Mouse (Mus musculus) myocyte (in vitro differentiated cells): ENCODE results near the gene Pde4d. TPM values are rescaled to one million over a fixed set of nuclear protein-coding genes. Genes with fewer than 3 reads are reported as not detected.

Experiments used
- H3K27me3 ChIP-seq: one replicate; pipeline ENCODE4 v1.6.1; 2011; ENCODE audit not compliant: control insufficient read depth, insufficient read depth, insufficient read length
- H3K36me3 ChIP-seq: one replicate; pipeline ENCODE4 v1.6.1; 2011; ENCODE audit not compliant: control insufficient read depth, insufficient read depth
- H3K4me2 ChIP-seq: one replicate; pipeline ENCODE4 v1.6.1; 2011; ENCODE audit warnings: low read depth, control low read depth
- H3K4me3 ChIP-seq: one replicate; pipeline ENCODE4 v1.5.1; 2011; ENCODE audit warnings: mild to moderate bottlenecking, control low read depth, moderate library complexity
- H3K79me2 ChIP-seq: one replicate; pipeline ENCODE4 v1.6.1; 2011; ENCODE audit not compliant: control insufficient read depth, insufficient read depth
- H3ac ChIP-seq: one replicate; pipeline ENCODE4 v1.6.1; 2011; ENCODE audit not compliant: control insufficient read depth, insufficient read length
- CEBPB ChIP-seq: IDR thresholded peaks from 2 replicates; pipeline ENCODE4 v1.6.1; 2011; ENCODE audit warnings: mild to moderate bottlenecking, moderate library complexity; ENCODE audit not compliant: poor library complexity, insufficient read depth, severe bottlenecking
- E2F4 ChIP-seq: IDR thresholded peaks from one replicate; pipeline ENCODE4 v1.6.1; 2011; ENCODE audit warnings: mild to moderate bottlenecking, control low read depth, moderate library complexity; ENCODE audit not compliant: insufficient read depth
- MAX ChIP-seq: IDR thresholded peaks from one replicate; pipeline ENCODE4 v1.6.1; 2011; ENCODE audit warnings: low read depth, mild to moderate bottlenecking, control low read depth
- MYOD1 ChIP-seq, 3 experiments: IDR thresholded peaks; one replicate each; pipeline ENCODE4 v1.6.1; 2011; ENCODE audit warnings: control low read depth in 2 of 3, low read depth in 2 of 3, mild to moderate bottlenecking in 2 of 3, moderate library complexity in 1 of 3; ENCODE audit not compliant: insufficient read length in 2 of 3, control insufficient read depth in 1 of 3
- MYOG ChIP-seq, 3 experiments: IDR thresholded peaks; one replicate each; pipeline ENCODE4 v1.6.1; 2011; ENCODE audit warnings: control low read depth in 2 of 3, low read depth in 2 of 3, mild to moderate bottlenecking in 2 of 3; ENCODE audit not compliant: insufficient read length in 2 of 3, control insufficient read depth in 1 of 3, insufficient read depth in 1 of 3
- POLR2A ChIP-seq: IDR thresholded peaks from one replicate; pipeline ENCODE4 v1.6.1; 2011; ENCODE audit warnings: low read depth, mild to moderate bottlenecking, control low read depth, moderate library complexity; ENCODE audit not compliant: insufficient read length
- POLR2AphosphoS2 ChIP-seq: IDR thresholded peaks from one replicate; pipeline ENCODE4 v1.6.1; 2011; ENCODE audit warnings: low read depth, control low read depth; ENCODE audit not compliant: insufficient read length
- REST ChIP-seq: IDR thresholded peaks from one replicate; pipeline ENCODE4 v1.6.1; 2011; ENCODE audit warnings: mild to moderate bottlenecking, control low read depth, moderate library complexity; ENCODE audit not compliant: insufficient read depth, insufficient read length
- SRF ChIP-seq: IDR thresholded peaks from one replicate; pipeline ENCODE4 v1.6.1; 2011; ENCODE audit warnings: low read depth; ENCODE audit not compliant: control insufficient read depth, insufficient read length
- TCF12 ChIP-seq: IDR thresholded peaks from one replicate; pipeline ENCODE4 v1.6.1; 2011; ENCODE audit warnings: mild to moderate bottlenecking, control low read depth; ENCODE audit not compliant: poor library complexity, insufficient read depth, severe bottlenecking
- TCF3 ChIP-seq: IDR thresholded peaks from one replicate; pipeline ENCODE4 v1.6.1; 2011; ENCODE audit warnings: low read depth, control low read depth; ENCODE audit not compliant: insufficient read length
- USF1 ChIP-seq: IDR thresholded peaks from one replicate; pipeline ENCODE4 v1.6.1; 2011; ENCODE audit warnings: low read depth, mild to moderate bottlenecking, control low read depth, moderate library complexity
- polyA plus RNA-seq: library from polyadenylated mRNA; unstranded; fragments of >200 nt; fragmentation: generic; extraction: Trizol; gene quantifications from one replicate; pipeline ENCODE4 v1.2.1, GENCODE M21; 2012; ENCODE audit warnings: missing spikeins

The Pde4d gene
- polyA plus RNA-seq, 1 experiment: 8.2 TPM

DNA sequence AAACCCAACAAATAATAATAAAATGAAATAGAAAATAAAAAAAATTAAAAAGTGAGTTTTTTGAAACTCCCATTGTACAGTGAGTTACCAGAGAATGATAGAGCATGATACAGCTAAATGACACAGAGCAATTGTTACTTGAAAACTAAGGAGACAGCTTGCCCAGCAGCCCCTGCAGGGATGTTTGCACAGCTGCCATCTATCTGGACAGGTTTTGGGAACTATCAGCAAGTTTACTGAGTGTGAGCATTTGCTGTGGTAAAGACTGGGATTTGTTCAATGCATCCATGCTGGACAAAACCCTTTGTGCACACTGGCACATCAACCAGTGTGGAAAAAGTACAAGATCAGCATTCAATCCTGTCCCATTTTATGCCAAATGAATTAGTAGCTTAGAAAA lies 843.3 kb downstream of the Pde4d start:
- H3K36me3 ChIP-seq: no peaks in the 10 kb centered on the region
- no peak overlapping the region for H3K4me2 ChIP-seq
- TF ChIP-seq MYOG (IDR thresholded peaks at IDR 0.05; ENCODE audit: control insufficient read depth in 1 of 3, insufficient read depth in 1 of 3, insufficient read length in 2 of 3, low read depth in 2 of 3): no peak
- TF ChIP-seq MYOD1 (IDR thresholded peaks at IDR 0.05; ENCODE audit: control insufficient read depth in 1 of 3, insufficient read length in 2 of 3, low read depth in 2 of 3): peak in 2 of 3 experiments; percentile 26 to 57
- no peak for TF ChIP-seq POLR2A
- TF ChIP-seq USF1: no peak
- TF ChIP-seq SRF: no peak
- no peak for TF ChIP-seq MAX
- no peak overlapping the region for H3ac ChIP-seq
- H3K79me2 ChIP-seq: peaks cover 3% of the 10 kb centered on the region
- H3K27me3 ChIP-seq: no peaks in the 10 kb centered on the region
- H3K4me3 ChIP-seq: no peak overlapping the region

DNA sequence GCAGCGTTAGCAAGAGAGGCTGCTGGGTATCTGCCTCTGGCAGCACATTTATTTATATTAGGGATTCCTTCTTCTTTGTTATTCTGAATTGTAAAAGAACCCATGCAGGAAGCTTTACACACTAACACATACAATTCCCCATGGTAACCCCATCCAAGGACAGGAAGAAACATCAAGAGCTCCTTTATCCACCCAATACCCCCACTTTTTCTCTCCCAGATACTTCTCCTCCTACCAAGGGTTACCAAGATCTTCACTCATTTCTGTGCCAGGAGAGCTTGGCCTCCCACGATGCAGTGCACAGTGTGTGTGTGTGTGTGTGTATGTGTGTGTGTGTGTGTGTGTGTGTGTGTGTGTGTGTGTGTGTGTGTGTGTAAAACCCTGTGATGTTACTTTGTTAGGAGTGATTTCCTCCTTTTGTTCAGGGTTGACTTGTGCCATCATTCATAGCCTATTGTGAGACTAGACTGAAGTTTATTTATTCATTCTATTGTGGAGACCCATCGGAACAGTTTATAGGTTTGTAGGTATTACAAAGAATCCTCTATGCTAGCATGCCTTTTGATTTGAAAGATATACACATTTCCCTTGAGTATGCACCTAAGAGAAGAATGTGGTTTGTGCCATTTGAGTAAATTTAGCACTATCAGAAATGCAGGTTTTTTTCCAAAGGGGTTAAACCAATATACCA lies 846.7 kb downstream of the Pde4d start:
- Histone ChIP-seq H3K4me3 (no peak overlapping the region), H3ac (no peak overlapping the region), H3K27me3 (no peaks in the 10 kb centered on the region), H3K4me2 (no peak overlapping the region), H3K36me3 (no peaks in the 10 kb centered on the region), H3K79me2 (no peaks in the 10 kb centered on the region)
- no peak for TF ChIP-seq MYOD1 (IDR thresholded peaks at IDR 0.05; ENCODE audit: control insufficient read depth in 1 of 3, insufficient read length in 2 of 3, low read depth in 2 of 3)
- no peak for TF ChIP-seq SRF
- TF ChIP-seq E2F4: no peak
- TF ChIP-seq USF1: no peak
- no peak for TF ChIP-seq MAX
- no peak for TF ChIP-seq TCF12
- no peak for TF ChIP-seq MYOG (IDR thresholded peaks at IDR 0.05; ENCODE audit: control insufficient read depth in 1 of 3, insufficient read depth in 1 of 3, insufficient read length in 2 of 3, low read depth in 2 of 3)
- TF ChIP-seq POLR2AphosphoS2: no peak
- TF ChIP-seq TCF3: no peak
- TF ChIP-seq POLR2A: no peak
- no peak for TF ChIP-seq CEBPB
- no peak for TF ChIP-seq REST

DNA sequence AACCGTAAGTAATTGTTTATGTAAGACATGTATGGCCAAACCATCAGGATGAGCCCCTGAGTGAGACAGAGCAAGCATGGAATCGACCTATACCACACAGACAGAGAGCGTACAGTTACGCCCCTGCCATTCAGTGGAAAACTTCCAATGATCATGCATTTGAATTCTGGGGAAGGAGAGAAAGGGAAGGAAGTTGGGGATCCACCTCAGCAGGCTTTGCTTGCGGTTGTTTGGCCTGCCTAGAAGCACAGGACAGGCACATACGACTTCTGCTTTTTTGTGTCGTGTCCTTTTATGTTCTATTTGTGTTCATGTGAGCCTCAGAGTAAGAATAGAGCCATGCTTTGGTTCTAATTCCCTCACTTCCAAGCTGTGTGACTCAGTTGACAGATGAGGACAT lies 849.1 kb downstream of the Pde4d start:
- Histone ChIP-seq H3ac (no peak overlapping the region), H3K4me3 (no peak overlapping the region)
- TF ChIP-seq SRF (no peak), TCF3 (no peak), POLR2A (no peak), POLR2AphosphoS2 (no peak), E2F4 (no peak), REST (no peak), MAX (no peak), TCF12 (no peak), CEBPB (no peak), MYOD1 (IDR thresholded peaks at IDR 0.05; ENCODE audit: control insufficient read depth in 1 of 3, insufficient read length in 2 of 3, low read depth in 2 of 3) (no peak), USF1 (no peak), MYOG (IDR thresholded peaks at IDR 0.05; ENCODE audit: control insufficient read depth in 1 of 3, insufficient read depth in 1 of 3, insufficient read length in 2 of 3, low read depth in 2 of 3) (no peak)

DNA sequence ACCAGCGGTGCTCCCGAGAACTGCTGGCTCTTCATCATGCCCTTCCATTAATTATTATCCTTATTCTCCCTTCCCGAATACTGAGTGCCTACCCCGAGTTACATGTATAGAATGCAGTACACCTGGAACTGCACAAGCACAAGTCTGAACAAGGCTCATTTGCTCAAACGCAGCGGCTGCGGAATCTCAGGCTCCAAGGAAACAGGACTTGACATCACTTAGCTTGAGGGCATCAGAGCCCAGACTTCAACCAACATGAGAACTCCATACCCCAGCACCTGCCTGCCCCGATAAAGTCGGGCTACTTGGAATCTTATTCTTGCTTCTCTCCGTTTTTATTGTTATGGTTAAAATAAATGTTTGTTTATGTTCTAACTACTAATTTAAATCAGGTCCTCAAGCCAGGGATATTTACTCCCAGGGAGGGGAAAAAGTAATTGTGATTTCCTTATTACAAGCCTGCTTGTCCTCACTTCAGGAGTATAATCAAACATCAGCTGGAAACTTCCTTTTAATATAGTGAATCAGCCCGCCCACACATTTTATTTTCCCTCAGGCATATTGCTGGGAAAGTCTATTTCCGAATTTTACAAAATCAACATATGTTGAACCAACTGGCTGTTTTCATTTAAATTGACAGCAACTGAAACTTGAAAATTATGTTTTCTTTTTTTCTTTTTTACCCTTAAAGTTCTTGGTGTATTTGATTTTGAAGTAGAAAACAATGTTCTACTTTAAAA lies 849.9 kb downstream of the Pde4d start:
- no peaks in the 10 kb centered on the region for H3K27me3 ChIP-seq
- no peaks in the 10 kb centered on the region for H3K79me2 ChIP-seq
- no peak overlapping the region for H3K4me2 ChIP-seq
- no peaks in the 10 kb centered on the region for H3K36me3 ChIP-seq
- no peak overlapping the region for H3K4me3 ChIP-seq
- no peak overlapping the region for H3ac ChIP-seq
- TF ChIP-seq MAX: no peak
- TF ChIP-seq TCF3: no peak
- no peak for TF ChIP-seq MYOD1 (IDR thresholded peaks at IDR 0.05; ENCODE audit: control insufficient read depth in 1 of 3, insufficient read length in 2 of 3, low read depth in 2 of 3)
- no peak for TF ChIP-seq REST
- TF ChIP-seq USF1: no peak
- TF ChIP-seq MYOG (IDR thresholded peaks at IDR 0.05; ENCODE audit: control insufficient read depth in 1 of 3, insufficient read depth in 1 of 3, insufficient read length in 2 of 3, low read depth in 2 of 3): no peak
- TF ChIP-seq TCF12: no peak
- TF ChIP-seq E2F4: no peak
- no peak for TF ChIP-seq POLR2A
- TF ChIP-seq CEBPB: no peak
- no peak for TF ChIP-seq POLR2AphosphoS2
- no peak for TF ChIP-seq SRF

More for the DNA sequence above, 849.1 kb downstream of the Pde4d start:
- no peaks in the 10 kb centered on the region for H3K79me2 ChIP-seq
- no peak overlapping the region for H3K4me2 ChIP-seq
- no peaks in the 10 kb centered on the region for H3K27me3 ChIP-seq
- H3K36me3 ChIP-seq: no peaks in the 10 kb centered on the region

DNA sequence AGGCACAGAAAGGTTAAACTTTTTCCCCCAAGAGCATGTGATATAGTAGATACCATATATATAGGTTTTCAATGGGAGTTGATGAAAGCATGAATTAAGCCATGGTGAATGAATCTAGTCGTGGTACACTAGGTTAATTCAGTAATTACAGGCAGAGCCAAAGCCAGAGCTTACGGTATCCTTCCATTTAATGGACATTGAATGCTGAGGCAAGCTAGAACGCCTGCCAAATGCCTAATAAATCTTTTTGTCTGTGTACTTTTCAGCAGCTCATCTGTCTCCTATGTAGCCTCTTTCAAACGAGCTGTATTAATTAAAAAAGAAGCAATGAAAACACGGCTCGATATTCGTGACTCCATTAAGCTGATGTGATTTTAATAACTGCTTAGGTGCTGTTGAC lies 862.8 kb downstream of the Pde4d start:
- Histone ChIP-seq H3K4me3 (no peak overlapping the region), H3K79me2 (no peaks in the 10 kb centered on the region), H3K36me3 (no peaks in the 10 kb centered on the region), H3ac (no peak overlapping the region), H3K27me3 (no peaks in the 10 kb centered on the region), H3K4me2 (no peak overlapping the region)
- TF ChIP-seq E2F4 (no peak), TCF3 (no peak), TCF12 (no peak), REST (no peak), MYOG (IDR thresholded peaks at IDR 0.05; ENCODE audit: control insufficient read depth in 1 of 3, insufficient read depth in 1 of 3, insufficient read length in 2 of 3, low read depth in 2 of 3) (no peak), POLR2A (no peak), USF1 (no peak), MYOD1 (IDR thresholded peaks at IDR 0.05; ENCODE audit: control insufficient read depth in 1 of 3, insufficient read length in 2 of 3, low read depth in 2 of 3) (no peak), MAX (no peak), CEBPB (no peak), SRF (no peak), POLR2AphosphoS2 (no peak)
